Mouse (Mus musculus): ENCODE results near the gene Frrs1.

- TF ChIP-seq CTCF (IDR thresholded peaks at IDR 0.05; ENCODE audit: low read depth, low read length) = no peak
- TF ChIP-seq POLR2A (IDR thresholded peaks at IDR 0.05; ENCODE audit: borderline replicate concordance, low read depth, low read length) = no peak
These were observed 8.9 kb upstream of the Frrs1 start for GRCm38 (mm10) chr3:116850376-116850775.
